Mouse (Mus musculus) heart, embryonic 15.5 days (tissue): ENCODE data around the gene Wnt4. TPM values are rescaled to one million over a fixed set of nuclear protein-coding genes. Genes with fewer than 3 reads are reported as not detected.

ENCODE experiments used
- ATAC-seq: fragments of 200-750 bp; cut with Nextera tagmentation; replicated peaks from 2 replicates; pipeline ENCODE4 v1.8.0; 2017; ENCODE audit warnings: low read depth, moderate TSS enrichment; ENCODE audit not compliant: insufficient number of reproducible peaks, insufficient read depth, low FRiP score
- H3K27ac ChIP-seq: fragments of 300-500 bp; sonication (generic); 2 replicates; pipeline ENCODE4 v1.5.1; 2015; ENCODE audit warnings: mild to moderate bottlenecking, inconsistent platforms
- H3K27me3 ChIP-seq: fragments of 300-500 bp; sonication (generic); 2 replicates; pipeline ENCODE4 v1.6.1; 2015; ENCODE audit warnings: inconsistent platforms
- H3K36me3 ChIP-seq: fragments of 300-500 bp; sonication (generic); 2 replicates; pipeline ENCODE4 v1.6.1; 2015; ENCODE audit warnings: mild to moderate bottlenecking, inconsistent platforms
- H3K4me1 ChIP-seq: fragments of 300-500 bp; sonication (generic); replicated peaks from 2 replicates; pipeline ENCODE4 v1.6.1; 2015; ENCODE audit warnings: inconsistent platforms
- H3K4me2 ChIP-seq: fragments of 300-500 bp; sonication (generic); 2 replicates; pipeline ENCODE4 v1.6.1; 2015; ENCODE audit warnings: inconsistent platforms, mild to moderate bottlenecking, moderate library complexity
- H3K4me3 ChIP-seq: fragments of 300-500 bp; sonication (generic); 2 replicates; pipeline ENCODE4 v1.5.1; 2015; ENCODE audit warnings: mild to moderate bottlenecking, inconsistent platforms
- H3K9ac ChIP-seq: fragments of 300-500 bp; sonication (generic); 2 replicates; pipeline ENCODE4 v1.6.1; 2015; ENCODE audit warnings: mild to moderate bottlenecking, inconsistent platforms
- H3K9me3 ChIP-seq: fragments of 300-500 bp; sonication (generic); replicated peaks from 2 replicates; pipeline ENCODE4 v1.6.1; 2016; ENCODE audit warnings: inconsistent platforms
- WGBS: fragments of 180-500 bp; shearing (Covaris S2); methylation state at CpG from one replicate; pipeline ENCODE4 v1.1.7; 2015; ENCODE audit warnings: mixed read lengths; 5-methylcytosine and 5-hydroxymethylcytosine counted together
- polyA plus RNA-seq: library from polyadenylated mRNA; unstranded; fragments of >200 nt; fragmentation: Nextera tagmentation; extraction: Ambion mirVana; gene quantifications from 2 replicates; pipeline ENCODE4 v1.2.1, GENCODE M21; 2015

Gene Wnt4
- polyA plus RNA-seq, 1 experiment from 2014 or later = 1.7 TPM

GRCm38 (mm10) chr4:137255568-137255967 lies 21.7 kb upstream of the Wnt4 start:
- no peak overlapping the region for H3K9ac ChIP-seq
- H3K9me3 ChIP-seq = no peaks in the 10 kb centered on the region
- no peak overlapping the region for H3K4me3 ChIP-seq
- ATAC-seq = no peak
- H3K27ac ChIP-seq = no peak overlapping the region
- peaks cover 3% of the 10 kb centered on the region for H3K4me1 ChIP-seq
- no peaks in the 10 kb centered on the region for H3K36me3 ChIP-seq
- H3K4me2 ChIP-seq = no peak overlapping the region
- WGBS = 72% methylated on average over 8 of the region's 8 CpGs
- no peaks in the 10 kb centered on the region for H3K27me3 ChIP-seq

DNA sequence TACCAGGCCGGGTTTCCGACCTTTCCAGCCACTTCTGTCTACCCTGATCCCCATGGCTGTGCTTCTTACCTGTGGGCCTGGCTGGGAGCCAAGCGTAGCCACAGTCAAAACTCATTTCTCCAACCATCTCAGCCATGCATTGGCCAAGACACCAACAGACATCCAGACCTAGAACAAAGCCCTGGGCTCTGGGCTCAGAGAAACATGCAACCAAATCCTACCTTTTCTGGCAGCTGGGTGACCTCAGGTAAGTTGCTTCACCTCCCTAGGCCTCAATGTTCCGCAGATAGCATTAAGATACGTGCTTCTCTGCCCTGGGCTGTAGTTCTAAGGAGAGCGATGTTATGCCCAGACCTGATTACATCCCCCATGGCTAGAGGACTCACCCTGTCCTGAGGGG lies 15.5 kb upstream of the Wnt4 start:
- no peak overlapping the region for H3K4me2 ChIP-seq
- no peak overlapping the region for H3K4me3 ChIP-seq
- H3K9me3 ChIP-seq = no peaks in the 10 kb centered on the region
- 0 out of 2 replicates have a peak, but pooled peaks cover 2% of the 10 kb centered on the region for H3K4me1 ChIP-seq
- no peak overlapping the region for H3K9ac ChIP-seq
- H3K27ac ChIP-seq = no peak overlapping the region
- ATAC-seq = no peak
- no peaks in the 10 kb centered on the region for H3K36me3 ChIP-seq
- no peaks in the 10 kb centered on the region for H3K27me3 ChIP-seq
- WGBS = 85% methylated on average over 6 of the region's 6 CpGs

DNA sequence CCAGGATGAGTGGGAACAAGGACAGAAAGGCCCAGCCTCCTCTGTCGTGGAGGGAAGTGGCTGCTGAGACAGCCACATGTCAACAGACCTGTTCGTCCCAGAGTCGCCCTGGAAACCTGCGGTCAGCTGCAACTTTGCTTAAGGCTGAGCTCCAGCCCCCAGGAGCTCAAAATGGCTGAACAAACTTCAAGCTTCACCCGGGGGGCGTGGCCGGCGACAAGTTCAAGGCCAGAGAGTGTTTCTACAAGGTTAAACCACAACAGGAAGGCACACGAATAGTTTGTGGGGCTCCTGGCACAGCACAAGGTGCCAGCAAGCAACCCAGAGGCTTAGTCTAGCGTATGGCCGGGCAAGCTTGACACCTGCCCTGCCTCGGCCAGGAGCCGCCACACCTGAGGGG lies 13.2 kb upstream of the Wnt4 start:
- Histone ChIP-seq H3K27ac (no peak overlapping the region), H3K27me3 (peaks cover 2% of the 10 kb centered on the region; the same call in 1 of the 2 replicates), H3K9me3 (no peaks in the 10 kb centered on the region), H3K4me3 (no peak overlapping the region), H3K4me2 (no peak overlapping the region), H3K4me1 (0 out of 2 replicates have a peak, but pooled peaks cover 2% of the 10 kb centered on the region), H3K9ac (no peak overlapping the region), H3K36me3 (no peaks in the 10 kb centered on the region)
- no peak for ATAC-seq
- WGBS = 78% methylated on average over 13 of the region's 13 CpGs

DNA sequence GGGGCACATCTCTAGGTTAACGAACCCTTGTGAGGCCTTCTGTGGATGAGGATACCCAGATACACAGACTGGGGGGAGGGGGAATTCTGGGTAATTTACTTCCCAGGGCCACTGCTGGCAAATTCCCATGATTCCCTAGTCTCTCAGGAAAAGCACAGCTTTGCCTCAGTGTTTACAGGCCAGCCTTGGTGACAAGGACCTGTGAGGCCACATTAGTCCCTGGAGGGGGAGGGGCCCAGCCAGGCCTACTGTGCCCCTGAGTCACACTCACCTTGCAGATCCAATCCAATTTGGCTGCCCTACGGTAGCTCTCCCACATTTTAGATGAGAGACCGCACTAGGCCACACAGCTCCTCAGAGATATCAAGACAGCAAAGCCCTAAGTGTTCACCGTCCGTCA lies 12.2 kb upstream of the Wnt4 start:
- ATAC-seq = no peak
- WGBS = 70% methylated on average over 5 of the region's 5 CpGs
- Histone ChIP-seq H3K9ac (no peak overlapping the region), H3K27me3 (peaks cover 2% of the 10 kb centered on the region; the same call in 1 of the 2 replicates), H3K36me3 (no peaks in the 10 kb centered on the region), H3K9me3 (no peaks in the 10 kb centered on the region), H3K4me1 (0 out of 2 replicates have a peak, but pooled peaks cover 2% of the 10 kb centered on the region), H3K4me3 (no peak overlapping the region), H3K27ac (no peak overlapping the region), H3K4me2 (no peak overlapping the region)

- ATAC-seq = no peak
- WGBS = 76% methylated on average over 8 of the region's 8 CpGs
These were observed 8.7 kb upstream of the Wnt4 start for GRCm38 (mm10) chr4:137268541-137268940.

GRCm38 (mm10) chr4:137271856-137272255 lies 5.4 kb upstream of the Wnt4 start:
- H3K27ac ChIP-seq = no peak overlapping the region
- 60% methylated on average over 8 of the region's 8 CpGs for WGBS

More at GRCm38 (mm10) chr4:137268541-137268940, 8.7 kb upstream of the Wnt4 start:
- Histone ChIP-seq H3K4me3 (no peak overlapping the region), H3K36me3 (no peaks in the 10 kb centered on the region), H3K4me2 (no peak overlapping the region), H3K9me3 (no peaks in the 10 kb centered on the region), H3K4me1 (0 out of 2 replicates have a peak, but pooled peaks cover 2% of the 10 kb centered on the region), H3K27ac (no peak overlapping the region), H3K27me3 (peaks cover 16% of the 10 kb centered on the region), H3K9ac (no peak overlapping the region)

DNA sequence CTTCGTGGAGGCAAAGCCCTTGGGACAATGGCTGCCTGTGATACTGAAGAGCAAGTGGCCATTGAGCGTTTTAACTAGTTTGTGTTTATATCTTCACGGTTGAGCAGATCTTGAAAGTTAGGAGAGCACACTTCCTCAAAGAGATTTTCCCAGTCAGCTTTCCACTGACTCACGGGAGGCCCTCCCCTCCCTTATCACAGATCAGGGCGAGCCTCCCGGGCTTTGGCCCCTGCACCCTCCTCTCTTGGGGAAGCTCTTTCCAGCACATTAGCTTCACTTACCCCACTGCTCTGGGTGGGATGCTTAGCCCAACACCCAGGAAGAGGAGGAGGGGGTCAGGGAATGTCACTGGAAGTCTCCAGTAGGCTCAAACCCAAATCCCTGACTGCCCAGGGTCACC lies 3.0 kb upstream of the Wnt4 start:
- no peak for ATAC-seq
- Histone ChIP-seq H3K36me3 (no peaks in the 10 kb centered on the region), H3K27ac (no peak overlapping the region), H3K9ac (no peak overlapping the region), H3K4me1 (peaks cover 22% of the 10 kb centered on the region), H3K4me3 (no peak overlapping the region), H3K9me3 (no peaks in the 10 kb centered on the region), H3K4me2 (no peak overlapping the region), H3K27me3 (peaks cover 67% of the 10 kb centered on the region)
- WGBS = 8% methylated on average over 6 of the region's 6 CpGs

More at GRCm38 (mm10) chr4:137271856-137272255, 5.4 kb upstream of the Wnt4 start:
- H3K36me3 ChIP-seq = no peaks in the 10 kb centered on the region
- H3K9ac ChIP-seq = no peak overlapping the region
- H3K4me2 ChIP-seq = no peak overlapping the region
- peaks cover 45% of the 10 kb centered on the region for H3K27me3 ChIP-seq
- ATAC-seq = no peak
- no peak overlapping the region for H3K4me3 ChIP-seq
- no peaks in the 10 kb centered on the region for H3K9me3 ChIP-seq
- H3K4me1 ChIP-seq = peaks cover 3% of the 10 kb centered on the region

DNA sequence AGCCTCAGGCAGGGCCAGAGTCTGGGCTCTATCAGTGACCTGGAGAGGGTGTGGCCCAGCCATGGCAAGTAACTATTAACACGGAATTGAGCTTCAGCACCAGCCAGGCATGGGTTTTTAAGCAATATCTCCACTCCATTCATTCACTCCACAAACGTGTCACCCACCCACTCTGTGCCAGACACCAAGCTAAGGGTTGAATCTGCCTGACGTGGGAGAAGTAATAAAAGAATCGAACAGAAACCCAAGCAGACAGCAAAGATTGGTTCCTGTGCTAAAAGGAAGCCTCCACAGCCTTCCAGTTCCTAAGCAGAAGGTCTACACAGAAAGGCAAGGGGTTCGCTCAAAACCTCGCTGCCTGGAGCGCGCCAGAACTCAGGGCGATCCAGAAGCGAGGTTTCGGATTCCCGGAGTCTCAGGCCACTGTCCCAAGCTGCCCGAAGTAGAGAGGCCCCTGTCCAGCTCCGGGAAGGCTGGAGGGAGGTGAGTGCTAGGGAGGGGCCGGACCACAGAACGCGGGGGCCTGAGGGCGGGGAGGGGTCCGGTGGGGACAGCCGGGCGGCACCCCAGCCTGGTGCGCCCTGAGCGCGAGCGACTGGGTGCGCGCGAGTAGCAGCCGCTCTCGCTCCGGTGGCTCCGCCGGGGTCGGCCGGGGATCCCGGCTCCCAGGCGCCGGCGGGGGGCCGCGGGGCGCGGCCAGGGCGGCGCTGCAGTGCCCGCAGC lies 685 bp upstream of the Wnt4 start:
- no peak overlapping the region; the same call in 1 of the 2 replicates for H3K27ac ChIP-seq
- H3K4me3 ChIP-seq = peak overlapping the region; percentile 57
- no peaks in the 10 kb centered on the region for H3K9me3 ChIP-seq
- peaks cover 87% of the 10 kb centered on the region for H3K27me3 ChIP-seq
- peaks cover 22% of the 10 kb centered on the region for H3K4me1 ChIP-seq
- WGBS = 3% methylated on average over 29 of the region's 46 CpGs
- peak; percentile 24; the same call in 1 of the 2 replicates for ATAC-seq
- H3K9ac ChIP-seq = peak overlapping the region; percentile 40
- peak overlapping the region; percentile 83 for H3K4me2 ChIP-seq
- H3K36me3 ChIP-seq = no peaks in the 10 kb centered on the region

DNA sequence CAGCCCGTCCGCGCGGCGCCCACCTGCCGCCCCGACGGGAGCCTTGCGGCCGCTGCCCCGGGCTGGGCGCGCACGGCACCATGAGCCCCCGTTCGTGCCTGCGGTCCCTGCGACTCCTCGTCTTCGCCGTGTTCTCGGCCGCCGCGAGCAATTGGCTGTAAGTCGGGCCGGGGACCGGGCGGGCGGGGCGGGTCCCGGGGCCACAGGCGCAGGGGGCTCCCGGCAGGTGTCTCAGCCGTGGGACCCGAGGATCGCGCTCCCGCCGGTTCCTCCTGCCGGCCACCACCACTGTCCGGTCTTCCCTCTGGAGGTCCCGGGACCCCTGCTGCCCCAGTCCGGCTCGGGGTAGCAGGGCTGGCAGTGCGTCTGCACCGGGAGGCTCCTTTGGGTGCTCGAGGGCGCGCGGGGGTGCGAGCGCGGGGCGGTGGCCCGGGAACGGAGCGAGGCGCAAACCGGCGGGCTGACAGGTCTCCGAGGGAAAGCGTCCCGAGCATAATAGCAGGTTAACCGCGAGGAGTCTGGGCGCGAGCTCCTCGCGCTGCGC lies 383 bp downstream of the Wnt4 start:
- Histone ChIP-seq H3K27ac (0 out of 2 replicates have a peak overlapping the region, but pooled peaks have one; percentile 3), H3K9ac (peak overlapping the region; percentile 40; the same call in 1 of the 2 replicates), H3K36me3 (no peaks in the 10 kb centered on the region), H3K4me3 (peak overlapping the region; percentile 57), H3K27me3 (peaks cover 94% of the 10 kb centered on the region), H3K4me1 (peaks cover 27% of the 10 kb centered on the region), H3K9me3 (no peaks in the 10 kb centered on the region), H3K4me2 (peak overlapping the region; percentile 83)
- WGBS = under 1% methylated on average over 56 of the region's 71 CpGs
- ATAC-seq = no peak

- Histone ChIP-seq H3K27me3 (peaks cover 95% of the 10 kb centered on the region), H3K36me3 (no peaks in the 10 kb centered on the region), H3K27ac (no peak overlapping the region), H3K4me3 (peak overlapping the region; percentile 57), H3K4me1 (peaks cover 33% of the 10 kb centered on the region), H3K9me3 (no peaks in the 10 kb centered on the region), H3K9ac (peak overlapping the region; percentile 40; the same call in 1 of the 2 replicates), H3K4me2 (peak overlapping the region; percentile 83)
- WGBS = 4% methylated on average over 21 of the region's 22 CpGs
- no peak for ATAC-seq
These were observed 1.1 kb downstream of the Wnt4 start for GRCm38 (mm10) chr4:137278144-137279040.

GRCm38 (mm10) chr4:137279346-137279745 lies 2.1 kb downstream of the Wnt4 start:
- Histone ChIP-seq H3K4me3 (no peak overlapping the region; the same call in 1 of the 2 replicates), H3K9me3 (no peaks in the 10 kb centered on the region), H3K27ac (no peak overlapping the region), H3K4me1 (peaks cover 35% of the 10 kb centered on the region), H3K4me2 (no peak overlapping the region), H3K9ac (no peak overlapping the region), H3K27me3 (peaks cover 97% of the 10 kb centered on the region), H3K36me3 (no peaks in the 10 kb centered on the region)
- WGBS = 26% methylated on average over 5 of the region's 5 CpGs
- no peak for ATAC-seq
